Mouse (Mus musculus) layer of hippocampus, adult 18-20 months (tissue): ENCODE data around the gene Nagpa. TPM values are rescaled to one million over a fixed set of nuclear protein-coding genes. Genes with fewer than 3 reads are reported as not detected.

ENCODE experiments used
- DNase-seq, 2 experiments: peaks; one replicate each; pipeline ENCODE4 v3.0.0; 2022; ENCODE audit warnings: low spot score in 2 of 2
- total RNA-seq, 2 experiments: library from RNA; stranded (reverse); gene quantifications; 2 replicates each; pipeline ENCODE4 v1.2.3; 2021

The Nagpa gene
- total RNA-seq, 2 experiments from 2014 or later, result 12.0 to 15.9 TPM

GRCm38 (mm10) chr16:5202681-5203080 is 1.1 kb downstream of the Nagpa start:
- DNase-seq, result peak; percentile 19 to 67

DNA sequence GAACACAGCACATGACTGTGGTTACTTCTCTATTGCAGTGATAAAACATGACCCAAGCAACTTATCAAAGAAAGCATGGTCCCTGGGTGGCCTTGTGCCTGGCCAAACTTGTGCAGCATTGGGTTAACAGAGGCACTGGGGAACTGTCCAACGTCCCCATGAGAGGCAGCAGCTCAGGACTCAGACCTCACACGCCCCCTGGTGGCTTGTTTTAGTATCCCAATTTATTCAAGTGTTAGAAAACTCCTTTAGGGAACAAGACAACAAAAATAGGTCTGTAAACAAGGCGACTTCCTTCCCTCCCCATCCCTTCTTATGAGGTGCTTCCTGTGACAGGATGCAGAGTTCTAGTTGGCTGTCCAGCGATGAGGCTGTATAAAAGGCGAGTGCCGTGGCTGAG is 8.7 kb downstream of the Nagpa start:
- DNase-seq, result peak; percentile 21 to 74

DNA sequence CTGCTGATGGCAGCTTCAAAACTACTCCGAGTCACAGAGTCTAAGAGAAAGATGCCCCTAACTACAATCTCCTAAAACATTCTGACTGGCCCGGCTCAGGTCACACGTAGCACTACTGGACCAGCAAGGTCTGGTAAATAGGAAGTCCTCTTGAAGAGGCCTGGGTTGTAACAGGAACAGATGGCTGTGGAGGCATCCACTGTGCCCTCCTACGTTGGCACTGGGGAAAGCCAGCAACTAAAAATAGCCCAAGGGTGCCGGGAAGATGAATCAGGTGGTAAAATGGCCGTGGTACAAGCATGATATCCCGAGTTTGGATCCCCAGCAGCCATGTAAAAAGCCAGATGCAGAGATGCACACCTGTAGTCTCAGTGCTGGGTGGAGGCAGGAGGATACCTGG is 17.6 kb downstream of the Nagpa start:
- DNase-seq, result peak in 1 of 2 experiments; percentile 60

- no peak for DNase-seq
Measured at GRCm38 (mm10) chr16:5185691-5186090, 18.1 kb downstream of the Nagpa start.

DNA sequence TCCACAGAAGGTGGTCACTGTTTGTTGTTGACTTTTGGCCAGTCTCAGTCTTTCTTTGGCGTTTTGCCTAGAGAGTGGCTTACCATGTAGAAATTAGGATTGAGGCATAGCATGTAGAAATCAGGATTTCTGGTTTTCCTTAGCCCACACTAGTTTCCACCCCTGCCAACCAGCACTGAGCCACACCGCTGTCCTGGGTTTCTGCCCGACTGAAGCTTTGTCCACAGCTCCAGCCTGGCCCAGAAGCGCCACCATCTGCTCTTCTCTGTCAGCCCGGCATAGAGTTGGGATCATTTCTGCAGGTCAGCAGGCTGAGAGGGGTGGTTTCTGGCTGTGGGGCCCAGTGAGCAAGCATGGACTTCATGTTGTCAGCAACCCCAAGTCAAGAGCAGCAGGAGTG is 18.9 kb downstream of the Nagpa start:
- no peak for DNase-seq

DNA sequence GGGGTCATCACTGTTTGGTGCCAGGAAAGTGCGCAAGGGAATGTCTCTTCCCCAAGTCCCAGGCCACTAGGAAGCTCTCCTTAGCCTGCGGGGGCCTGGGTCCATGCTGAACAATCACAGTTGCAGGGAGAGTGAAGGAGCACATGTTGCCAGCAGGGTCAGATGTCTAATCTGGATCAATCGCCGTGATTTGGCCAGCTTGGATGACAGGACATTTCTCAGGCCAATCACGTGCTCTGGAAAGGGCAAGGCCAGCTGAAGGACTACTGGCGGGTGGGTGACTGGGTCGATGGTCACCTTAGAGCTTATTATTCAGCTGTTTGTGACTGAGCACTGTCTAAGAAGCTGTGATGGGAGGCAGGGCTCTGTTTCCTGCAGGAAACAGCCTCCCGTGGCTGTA is 19.7 kb downstream of the Nagpa start:
- no peak for DNase-seq

- no peak for DNase-seq
Measured at GRCm38 (mm10) chr16:5183310-5183975, 20.4 kb downstream of the Nagpa start.

GRCm38 (mm10) chr16:5172636-5173035 is 31.2 kb downstream of the Nagpa start:
- DNase-seq, result no peak

DNA sequence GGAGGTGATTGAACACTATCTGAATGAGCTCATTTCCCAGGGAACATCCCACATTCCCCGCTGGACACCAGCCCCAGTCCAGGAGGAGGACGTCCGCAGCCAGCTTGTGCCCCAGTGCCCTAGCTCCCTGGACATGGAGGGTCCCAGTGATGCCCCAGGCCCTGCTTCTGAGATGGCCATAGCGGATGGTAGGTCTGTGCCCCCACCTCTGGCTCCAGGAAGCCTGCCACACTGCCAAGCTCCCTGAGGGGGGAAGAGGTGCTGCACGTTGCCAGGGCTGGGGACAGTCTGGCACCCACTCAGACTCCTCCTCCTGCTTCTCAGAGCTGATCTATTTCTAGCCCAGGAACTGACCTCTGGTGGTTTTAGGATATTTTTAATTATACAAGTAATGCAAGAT is 35.0 kb downstream of the Nagpa start:
- DNase-seq, result no peak

GRCm38 (mm10) chr16:5168038-5168437 is 35.8 kb downstream of the Nagpa start:
- DNase-seq, result no peak

GRCm38 (mm10) chr16:5164327-5164726 is 39.5 kb downstream of the Nagpa start:
- no peak for DNase-seq

DNA sequence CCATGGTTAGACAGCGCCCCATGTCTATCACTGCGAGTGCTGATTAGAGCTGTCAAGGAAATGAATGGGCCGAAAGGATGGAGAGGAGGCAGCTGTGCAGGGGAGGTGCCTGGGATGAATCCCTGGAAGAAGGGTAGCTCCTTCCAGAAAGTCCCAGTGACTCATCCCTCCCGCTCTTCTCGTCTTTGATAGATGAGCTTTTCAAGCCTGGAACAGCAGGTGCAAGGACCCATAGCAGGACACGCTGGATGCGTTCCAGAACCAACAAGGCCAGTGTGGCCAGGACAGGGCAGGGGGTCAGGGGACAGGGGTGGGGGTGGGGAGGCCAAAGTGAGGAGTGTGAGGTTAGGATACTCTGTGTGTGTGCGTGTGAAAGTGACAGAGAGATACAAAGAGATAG is 44.6 kb downstream of the Nagpa start:
- no peak for DNase-seq

GRCm38 (mm10) chr16:5157113-5157512 is 46.7 kb downstream of the Nagpa start:
- DNase-seq, result no peak

DNA sequence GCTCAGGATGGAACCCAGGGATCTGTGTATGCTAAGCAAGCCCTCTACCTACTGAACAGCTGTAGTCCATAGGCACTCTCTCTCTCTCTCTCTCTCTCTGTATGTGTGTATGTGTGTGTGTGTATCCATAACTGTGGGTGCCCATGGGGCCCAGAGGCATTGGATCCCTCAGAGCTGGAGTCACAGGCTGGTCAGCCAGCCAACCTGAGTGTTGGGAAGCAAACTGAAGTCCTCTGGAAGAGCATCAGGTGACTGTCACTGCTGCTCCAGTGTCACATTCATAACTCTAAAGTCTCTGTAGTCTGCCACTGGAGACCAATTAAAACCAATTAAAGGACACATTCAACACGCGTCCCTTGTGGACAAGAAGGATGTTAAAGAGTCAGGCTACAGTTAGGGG is 47.3 kb downstream of the Nagpa start:
- no peak for DNase-seq

DNA sequence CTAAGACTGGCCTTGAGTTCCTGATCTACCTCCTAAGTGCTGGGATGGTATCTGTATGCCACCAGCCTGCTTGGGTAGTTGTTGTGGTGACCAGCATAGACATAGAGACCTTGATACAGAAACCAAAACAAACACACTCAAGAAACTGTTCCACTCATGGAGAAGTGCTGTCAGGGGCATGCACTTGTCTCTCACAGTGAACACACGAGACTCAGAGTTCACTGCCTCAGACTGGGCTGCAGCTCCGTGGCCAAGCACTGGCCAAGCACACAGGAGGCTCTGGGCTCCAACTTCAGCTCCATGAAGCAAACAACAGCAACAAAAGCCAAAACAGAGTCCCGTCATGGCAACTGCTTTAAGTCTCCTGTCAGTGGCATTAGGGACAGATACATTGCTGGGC is 48.8 kb downstream of the Nagpa start:
- DNase-seq, result no peak

GRCm38 (mm10) chr16:5153299-5154026 is 50.3 kb downstream of the Nagpa start:
- DNase-seq, result no peak

GRCm38 (mm10) chr16:5150544-5150943 is 53.3 kb downstream of the Nagpa start:
- DNase-seq, result peak in 1 of 2 experiments; percentile 43

- no peak for DNase-seq
Measured at GRCm38 (mm10) chr16:5147037-5147385, 56.8 kb downstream of the Nagpa start, which contains the start of gene Sec14l5. Gene Sec14l5, plus strand, starts transcription at chr16:5147109.

- DNase-seq, result peak; percentile 37 to 65
Measured at GRCm38 (mm10) chr16:5146367-5147036, 57.3 kb downstream of the Nagpa start.

- DNase-seq, result peak; percentile 54 to 93
Measured at GRCm38 (mm10) chr16:5145570-5145969, 58.2 kb downstream of the Nagpa start.
